Mouse (Mus musculus) 416B (cell line): ENCODE measurements around the gene St8sia4.
"Not testable (repeated sequence)": the region's sequence is repeated elsewhere in the genome, so short reads cannot be mapped to it uniquely, and the experiment has no call there.

Source experiments
- DNase-seq: peaks from one replicate; pipeline ENCODE4 v3.0.0; 2011; ENCODE audit warnings: low read depth

The St8sia4 gene

DNA sequence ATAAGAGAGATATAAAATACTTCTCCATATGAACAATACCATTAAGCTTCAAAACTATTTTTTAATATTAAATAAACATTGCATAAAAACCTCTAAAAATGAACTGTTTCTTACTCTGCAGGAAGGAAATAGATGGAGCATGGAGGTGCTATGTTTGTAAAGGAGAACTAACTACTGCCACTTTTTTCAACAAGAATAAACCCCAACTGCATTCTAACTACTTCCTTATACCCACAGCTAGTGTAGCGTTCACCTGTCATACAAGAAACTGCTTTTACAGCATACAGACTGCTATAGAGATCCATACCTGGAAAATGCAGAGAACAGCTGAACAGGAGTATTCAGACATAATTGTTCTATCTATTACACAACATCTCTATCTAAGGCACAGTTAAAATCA is 70.5 kb downstream of the St8sia4 start:
- no peak for DNase-seq

DNA sequence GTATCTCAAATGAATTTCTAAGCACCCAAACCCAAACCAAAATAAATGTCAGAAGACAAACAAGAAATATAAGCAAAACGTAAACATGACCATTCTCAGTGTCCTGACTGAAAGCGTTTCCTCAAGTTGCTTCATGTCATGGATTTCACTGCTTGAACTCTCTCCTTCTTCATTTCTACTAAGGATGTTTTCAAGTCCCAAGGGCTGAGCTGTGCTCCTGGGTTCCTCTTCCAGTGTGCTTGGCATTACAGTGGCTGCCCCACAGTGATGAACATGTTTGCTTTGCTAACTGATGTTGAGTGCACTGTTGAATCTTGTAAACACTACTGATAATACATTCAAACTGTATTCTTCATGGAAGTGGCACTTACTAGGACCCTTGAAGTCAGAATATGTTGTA is 76.3 kb downstream of the St8sia4 start:
- no peak for DNase-seq

DNA sequence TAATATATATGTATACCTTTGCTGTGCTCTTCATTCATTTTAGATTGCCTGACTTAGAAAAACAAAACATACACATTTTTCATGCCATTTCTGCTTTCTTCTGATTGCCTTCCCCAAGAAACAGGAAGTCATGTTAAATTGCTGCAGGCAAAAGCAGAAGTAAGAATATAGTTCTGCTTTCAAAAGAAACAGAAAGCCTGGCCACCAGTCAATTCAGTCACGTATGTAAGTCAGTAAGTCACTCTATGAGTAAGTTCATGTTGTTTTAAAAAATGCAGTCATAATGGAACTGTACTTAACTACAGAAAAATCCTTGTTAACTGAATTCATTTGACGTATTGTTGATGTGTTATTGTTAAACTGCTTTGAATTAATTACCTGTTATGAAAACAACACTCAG is 77.3 kb downstream of the St8sia4 start:
- peak; percentile 91 for DNase-seq

DNA sequence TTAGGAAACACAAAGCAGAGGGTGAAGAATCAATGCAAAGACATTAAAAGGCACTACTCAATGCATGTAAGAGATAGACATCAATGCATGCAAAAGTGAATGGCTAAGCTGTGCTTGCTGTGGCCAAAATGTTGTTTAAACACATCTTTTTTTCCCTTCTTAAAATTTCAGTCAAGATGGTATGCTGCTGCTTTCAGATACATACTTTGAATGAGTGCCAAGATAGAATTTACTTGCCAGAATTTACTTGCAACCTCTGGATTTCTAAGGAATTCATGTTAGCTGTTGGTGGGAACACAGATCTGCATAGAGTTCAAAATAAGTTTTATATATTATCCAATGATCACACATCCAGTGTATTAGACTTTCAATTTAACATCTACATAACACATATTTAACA is 77.9 kb downstream of the St8sia4 start:
- no peak for DNase-seq

DNA sequence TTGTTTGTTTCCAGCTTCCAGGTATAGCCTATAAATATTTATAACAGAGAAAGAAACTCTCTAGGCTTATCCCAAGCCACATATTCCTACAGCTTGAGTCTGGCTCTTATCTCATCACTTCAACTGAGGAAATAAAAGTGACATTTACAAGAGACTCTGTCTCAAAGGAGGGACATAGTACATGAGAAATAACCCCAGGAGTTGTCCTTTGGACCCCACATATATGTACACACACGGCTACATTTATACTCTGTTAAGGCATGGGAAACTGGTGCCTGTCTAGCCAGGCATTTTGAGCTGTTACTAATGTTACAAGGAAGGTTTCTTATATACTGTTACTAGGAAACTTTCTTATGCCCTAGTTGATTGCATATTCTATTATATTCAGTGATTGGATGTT is 84.1 kb downstream of the St8sia4 start:
- no peak for DNase-seq

DNA sequence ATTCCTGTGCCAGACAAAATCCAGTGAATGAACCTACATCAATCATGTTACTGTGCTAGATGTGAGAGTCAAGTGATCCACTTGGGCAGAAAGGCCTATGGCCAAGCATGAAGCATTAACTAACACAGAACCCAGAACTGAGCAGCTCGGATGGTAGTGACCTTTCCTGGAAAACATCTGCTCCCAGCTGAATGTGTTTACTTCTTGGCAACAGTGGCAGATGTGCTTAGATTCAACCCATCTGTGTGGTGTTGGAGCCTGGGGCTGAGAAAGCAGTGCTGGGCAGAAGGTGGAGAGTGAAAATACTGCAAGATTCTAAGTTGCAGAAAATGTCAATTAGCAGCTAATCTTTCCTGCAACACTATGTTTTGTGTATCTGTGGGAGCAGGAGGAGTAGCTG is 85.1 kb downstream of the St8sia4 start:
- DNase-seq: no peak

DNA sequence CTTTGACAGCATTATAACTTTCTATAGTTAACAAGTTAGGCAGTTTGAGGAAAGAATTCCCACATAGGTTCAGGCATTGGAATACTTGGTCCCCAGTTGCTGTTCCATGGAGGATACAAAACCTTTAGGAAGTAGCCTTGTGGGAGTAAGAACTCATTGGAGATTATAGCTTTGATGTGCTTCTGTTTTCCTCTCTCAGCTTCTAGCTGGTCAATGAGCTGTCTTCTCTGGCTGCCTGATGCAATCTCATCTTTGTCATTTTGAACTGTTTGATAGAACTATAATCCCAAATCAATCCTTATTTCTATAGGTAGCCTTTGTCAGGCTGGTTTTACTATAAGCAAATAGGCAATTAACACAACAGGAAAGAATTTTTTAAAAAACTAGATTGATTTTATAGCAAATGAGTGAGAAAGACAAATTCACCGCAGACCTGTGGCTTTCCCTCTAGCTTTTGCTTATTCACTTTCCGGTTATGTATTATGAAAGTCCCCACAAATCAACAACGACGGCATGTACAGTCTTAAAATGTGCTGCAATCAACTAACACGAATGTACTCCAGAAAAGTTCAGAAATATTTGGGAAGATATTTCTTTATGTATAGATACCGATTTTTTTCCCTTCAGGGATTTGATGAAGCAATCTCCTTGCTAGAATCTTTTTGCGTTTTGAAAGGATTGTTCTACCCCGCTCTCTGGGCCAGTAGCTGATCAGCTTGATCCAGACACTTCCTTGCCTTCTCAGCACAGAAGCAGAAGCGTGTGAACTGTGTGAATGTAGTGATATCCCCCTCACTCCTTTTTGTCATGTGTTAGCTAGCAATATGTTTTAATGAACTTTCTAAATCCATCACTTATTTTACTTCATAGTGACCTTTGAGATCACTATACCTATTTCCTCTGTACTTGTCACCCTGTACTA is 94.5 kb downstream of the St8sia4 start:
- DNase-seq: no peak

DNA sequence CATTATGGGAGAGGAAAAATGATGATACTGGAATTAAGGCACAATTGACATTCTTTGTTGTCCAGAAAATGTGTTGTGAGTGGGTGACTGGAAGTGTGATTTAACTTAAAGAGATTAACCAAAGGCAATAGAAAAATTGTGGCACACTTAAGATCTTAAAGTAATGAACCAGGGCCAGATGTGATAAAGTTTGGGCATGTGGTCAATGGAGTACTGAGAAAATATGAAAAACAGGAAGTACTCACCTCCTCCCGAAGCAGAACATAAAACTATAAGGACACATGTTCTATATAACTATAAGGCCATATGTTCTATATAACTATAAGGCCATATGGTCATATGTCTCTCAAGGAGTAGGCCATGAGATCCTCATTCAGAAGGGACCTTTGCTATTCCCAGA is 96.3 kb downstream of the St8sia4 start:
- DNase-seq: no peak

DNA sequence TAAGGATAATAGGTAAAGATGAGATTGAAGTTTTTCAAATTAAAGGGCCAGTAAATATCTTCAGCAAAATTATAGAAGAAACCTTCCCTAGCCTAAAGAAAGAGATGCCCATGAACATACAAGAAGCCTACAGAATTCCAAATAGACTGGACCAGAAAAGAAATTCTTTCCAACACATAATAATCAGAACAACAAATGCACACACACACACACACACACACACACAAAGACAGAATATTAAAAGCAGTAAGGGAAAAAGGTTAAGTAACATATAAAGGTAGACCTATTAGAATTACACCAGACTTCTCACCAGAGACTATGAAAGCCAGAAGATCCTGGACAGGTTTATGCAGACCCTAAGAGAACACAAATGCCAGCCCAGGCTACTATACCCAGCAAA is 112.8 kb downstream of the St8sia4 start:
- not testable (repeated sequence) for DNase-seq

DNA sequence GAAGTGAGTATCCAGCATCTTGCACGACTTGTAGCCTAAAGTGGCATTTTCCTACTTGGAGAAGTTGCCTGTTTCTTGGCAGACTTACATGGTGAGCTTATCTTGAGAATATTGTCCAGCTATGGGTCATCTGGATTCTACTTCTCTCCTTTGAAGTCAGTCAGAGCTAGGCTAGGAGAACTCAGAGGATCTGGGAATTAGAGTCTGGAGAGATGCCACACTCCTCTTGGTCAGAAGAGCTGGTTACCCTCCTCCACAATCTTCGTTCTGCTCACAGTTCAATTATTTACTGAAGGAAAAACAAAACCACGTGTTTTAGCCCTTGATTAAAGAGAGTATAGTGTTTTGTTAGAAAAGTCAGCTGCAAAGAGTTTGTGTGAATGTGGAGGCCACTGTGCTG is 125.9 kb downstream of the St8sia4 start:
- DNase-seq: no peak
